Mouse (Mus musculus) testis, postnatal 14 days (tissue): ENCODE results near the gene Tnrc6b.

Experiments
- DNase-seq: peaks from one replicate; pipeline ENCODE4 v3.0.0; 2021; ENCODE audit warnings: low spot score

Tnrc6b gene

DNA sequence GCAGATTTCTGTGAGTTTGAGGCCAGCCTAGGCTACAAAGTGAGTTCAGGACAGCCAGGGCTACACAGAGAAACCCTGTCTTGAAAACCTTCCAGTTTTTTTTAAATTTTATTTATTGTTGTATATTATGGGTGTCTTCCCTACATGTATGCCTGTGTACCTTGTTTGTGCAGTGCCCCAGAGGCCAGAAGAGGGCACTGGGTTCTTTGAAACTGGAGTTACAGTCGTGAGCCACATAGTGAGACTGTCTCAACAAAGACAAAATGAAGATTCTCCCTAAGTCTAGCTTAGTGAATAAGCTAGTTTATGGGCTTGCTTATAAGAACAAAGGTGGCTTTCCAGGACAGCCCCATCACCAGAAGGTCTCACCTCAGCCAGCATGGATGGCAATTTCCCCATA is 25.4 kb downstream of the Tnrc6b start:
- no peak for DNase-seq

DNA sequence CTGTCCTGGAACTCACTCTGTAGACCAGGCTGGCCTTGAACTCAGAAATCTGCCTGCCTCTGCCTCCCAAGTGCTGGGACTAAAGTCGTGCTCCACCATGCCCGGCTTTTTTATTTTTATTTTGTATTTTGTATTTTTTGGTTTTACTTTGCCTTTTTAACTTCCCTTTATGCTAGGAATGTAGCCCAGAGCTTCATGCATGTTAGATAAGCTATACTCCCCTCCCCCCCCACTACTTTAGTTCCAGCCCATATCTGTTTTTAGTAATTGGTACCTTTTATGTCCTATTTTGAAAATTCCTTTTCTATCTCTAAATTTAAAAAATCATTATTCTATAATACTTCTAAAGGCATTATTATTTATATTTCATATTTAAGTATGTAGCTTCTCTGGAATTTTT is 27.1 kb downstream of the Tnrc6b start:
- DNase-seq: no peak

DNA sequence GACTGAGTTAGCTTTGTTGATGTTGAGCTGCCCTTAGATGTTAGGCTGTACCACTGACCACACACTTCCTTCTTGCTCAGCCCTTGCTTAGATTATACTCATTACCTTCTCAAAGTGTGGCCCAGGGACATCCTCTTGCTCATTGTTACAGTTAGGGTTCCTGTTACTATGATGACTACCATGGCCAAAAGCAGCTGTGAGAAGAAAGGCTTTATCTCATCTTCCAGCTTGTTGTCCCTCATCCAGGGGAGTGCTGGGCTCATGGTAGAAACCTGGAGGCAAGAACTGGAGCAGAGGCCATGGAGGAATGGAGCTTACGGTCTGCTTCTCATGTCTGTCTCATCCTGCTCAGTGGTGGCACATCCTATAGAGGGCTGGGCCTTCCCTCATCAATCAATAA is 28.9 kb downstream of the Tnrc6b start:
- DNase-seq: no peak

DNA sequence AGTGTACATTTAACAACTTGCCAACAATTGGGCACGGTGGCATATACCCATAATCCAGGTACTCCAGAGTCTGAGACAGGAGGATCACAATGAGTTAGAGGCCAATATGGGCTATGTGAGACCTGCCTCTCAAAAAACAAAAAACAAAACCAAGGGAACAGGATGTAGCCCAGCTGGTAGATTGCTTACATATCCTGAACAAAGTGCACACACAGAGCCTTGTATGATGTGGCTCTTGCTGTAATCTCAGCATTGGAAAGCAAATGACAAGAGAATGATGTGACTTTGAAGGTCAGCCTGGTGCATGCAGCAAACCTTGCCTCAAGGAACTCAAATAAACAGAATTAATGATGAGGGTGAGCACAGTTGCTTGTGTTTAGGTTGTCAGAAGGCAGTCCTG is 30.7 kb downstream of the Tnrc6b start:
- DNase-seq: no peak

DNA sequence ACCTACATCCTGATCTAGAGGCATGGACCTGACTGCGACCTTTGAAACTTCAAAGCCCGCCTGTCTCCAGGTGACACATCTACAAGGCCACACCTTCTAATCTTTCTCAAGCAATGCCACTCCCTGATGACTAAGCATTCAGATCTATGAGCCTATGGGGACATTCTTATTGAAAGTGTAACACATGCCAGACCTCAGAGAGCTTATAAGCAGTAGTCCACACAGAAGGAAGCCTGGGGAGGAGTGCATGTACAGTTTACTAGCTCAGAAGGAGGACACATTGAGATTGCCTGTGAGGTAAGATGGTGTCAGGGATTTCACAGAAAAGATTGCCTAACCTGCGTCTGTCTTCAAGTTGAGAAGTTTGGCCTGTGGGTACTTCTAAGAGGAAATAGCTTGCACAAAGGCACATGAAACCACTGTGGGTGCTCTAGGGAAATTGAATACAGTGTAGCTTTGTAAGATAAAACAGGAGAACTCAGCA is 31.9 kb downstream of the Tnrc6b start:
- no peak for DNase-seq

DNA sequence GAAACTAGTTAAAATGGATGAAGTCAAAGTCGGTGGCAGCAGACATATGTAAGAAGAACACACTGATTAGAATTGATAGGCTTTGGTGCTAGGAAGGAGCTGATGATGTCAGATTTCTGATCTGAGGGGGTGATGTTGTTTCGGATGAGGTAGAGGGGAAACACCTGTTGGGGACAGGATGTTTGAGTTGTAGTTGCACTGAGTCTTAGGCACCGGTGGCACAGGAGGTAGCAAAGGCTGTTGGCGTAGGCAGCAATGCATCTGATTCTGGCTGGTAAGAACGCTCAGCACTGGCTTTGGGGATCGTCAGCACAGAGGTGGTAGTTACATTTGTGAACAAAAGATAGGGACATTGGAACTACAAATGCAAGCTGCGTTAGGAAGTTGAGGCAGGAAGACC is 32.5 kb downstream of the Tnrc6b start:
- no peak for DNase-seq

DNA sequence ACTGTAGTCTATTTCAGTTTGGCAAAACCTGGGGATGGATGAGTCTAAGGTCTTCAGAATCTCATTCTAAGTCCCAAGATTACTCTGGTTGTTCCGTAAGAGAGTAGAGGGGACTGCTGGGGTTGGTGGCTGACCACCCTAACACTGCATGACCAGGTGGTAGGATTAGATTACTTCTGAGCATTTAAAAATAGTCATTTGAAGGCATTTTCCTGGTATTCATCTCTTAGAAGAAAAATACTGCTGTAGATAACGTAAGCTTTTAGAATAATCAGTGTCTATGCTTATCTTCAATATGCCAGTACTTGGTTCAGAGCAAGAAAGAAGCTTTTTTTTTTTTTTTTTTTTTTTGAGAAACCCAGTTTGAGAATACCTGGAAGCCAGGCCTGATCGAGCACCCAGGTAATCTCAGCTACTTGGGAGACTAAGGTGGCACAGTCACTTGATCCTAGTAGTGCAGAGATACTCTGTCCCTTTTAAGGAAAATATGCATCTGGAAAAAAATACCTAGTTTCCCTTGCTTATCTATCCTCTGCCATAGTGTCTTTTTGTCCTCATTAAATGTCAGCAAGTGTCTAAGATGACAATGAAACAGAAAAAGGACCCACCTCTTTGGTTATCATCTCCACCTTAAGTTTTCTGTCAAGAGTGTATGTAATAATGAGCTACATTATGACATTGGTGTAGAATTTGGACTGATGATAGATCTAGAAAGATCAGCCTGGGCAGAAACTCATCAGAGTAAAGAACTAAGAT is 33.7 kb downstream of the Tnrc6b start:
- no peak for DNase-seq

DNA sequence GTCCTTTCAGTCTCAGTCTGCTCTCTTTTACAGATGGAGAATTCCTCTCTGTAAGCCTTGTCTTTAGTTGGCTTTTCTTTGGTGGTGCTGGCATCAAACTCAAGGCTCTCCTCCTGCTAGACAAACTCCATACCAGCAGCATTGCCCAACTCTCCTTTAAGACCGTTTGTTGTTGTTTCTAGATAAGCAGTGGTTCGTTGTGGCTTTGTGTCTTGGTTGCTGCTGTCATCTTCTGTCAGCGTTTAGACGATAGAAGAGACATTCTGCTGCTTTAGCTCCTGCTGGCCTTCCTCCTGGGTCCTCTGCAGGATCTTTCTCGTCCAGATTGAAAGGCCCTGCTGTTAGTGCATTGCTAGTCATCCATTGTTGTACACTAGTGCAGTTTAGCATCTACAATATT is 37.9 kb downstream of the Tnrc6b start:
- DNase-seq: no peak

DNA sequence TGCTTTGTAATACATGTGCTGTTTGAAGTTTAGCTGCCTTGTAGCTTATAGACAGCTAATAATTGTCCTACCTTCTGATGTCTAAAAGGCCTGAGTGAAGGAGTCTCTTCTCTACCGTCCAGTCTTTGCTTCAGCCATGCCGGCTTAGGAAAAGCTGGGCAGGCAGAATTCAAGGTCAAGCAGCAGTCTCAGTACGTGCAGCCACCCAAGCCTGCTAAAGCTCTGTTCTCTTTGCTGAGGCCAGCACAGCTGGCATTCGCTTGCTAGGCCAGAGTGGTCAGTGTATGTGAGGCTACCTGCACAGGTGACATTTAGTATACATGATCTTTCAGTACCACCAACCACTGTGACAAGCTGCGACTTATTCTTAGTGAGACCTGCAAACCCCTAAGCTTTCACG is 42.2 kb downstream of the Tnrc6b start:
- DNase-seq: no peak

DNA sequence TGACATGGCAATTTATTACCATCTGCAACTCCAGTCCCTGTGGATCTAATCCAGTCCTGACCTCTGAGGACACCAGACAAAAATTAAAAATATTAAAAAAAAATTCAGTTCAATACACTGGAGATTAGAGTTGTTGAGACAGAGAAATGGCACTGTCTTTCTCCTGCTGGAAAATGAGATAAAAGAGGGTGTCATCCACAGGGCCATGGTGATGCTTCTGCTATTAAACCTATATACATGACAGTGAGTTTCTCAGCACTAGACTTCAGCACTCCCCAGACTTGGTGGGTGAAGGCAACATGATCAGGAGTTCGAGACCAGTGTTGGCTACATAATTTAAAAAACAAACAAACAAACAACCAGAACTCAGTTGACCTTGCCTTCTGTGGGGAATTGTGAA is 43.0 kb downstream of the Tnrc6b start:
- DNase-seq: no peak

DNA sequence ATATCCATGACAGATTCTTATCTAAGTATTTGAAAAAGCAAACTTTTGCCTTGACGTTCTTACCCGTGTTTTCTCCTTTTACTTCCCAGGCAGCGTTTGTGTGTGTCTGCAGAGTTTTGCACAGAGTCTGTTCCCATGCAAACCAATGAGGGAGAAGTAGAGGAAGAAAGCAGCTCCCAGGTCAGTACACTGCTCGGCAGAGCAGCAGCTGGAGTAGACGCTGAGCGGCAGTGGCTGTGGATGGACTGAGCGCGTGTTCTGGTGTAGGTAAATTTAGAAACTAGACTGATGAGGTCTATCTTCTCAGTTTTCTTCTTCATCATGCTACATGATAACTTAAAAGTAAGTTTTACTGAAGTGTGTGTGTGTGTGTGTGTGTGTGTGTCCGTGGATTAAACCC is 48.3 kb downstream of the Tnrc6b start:
- no peak for DNase-seq

DNA sequence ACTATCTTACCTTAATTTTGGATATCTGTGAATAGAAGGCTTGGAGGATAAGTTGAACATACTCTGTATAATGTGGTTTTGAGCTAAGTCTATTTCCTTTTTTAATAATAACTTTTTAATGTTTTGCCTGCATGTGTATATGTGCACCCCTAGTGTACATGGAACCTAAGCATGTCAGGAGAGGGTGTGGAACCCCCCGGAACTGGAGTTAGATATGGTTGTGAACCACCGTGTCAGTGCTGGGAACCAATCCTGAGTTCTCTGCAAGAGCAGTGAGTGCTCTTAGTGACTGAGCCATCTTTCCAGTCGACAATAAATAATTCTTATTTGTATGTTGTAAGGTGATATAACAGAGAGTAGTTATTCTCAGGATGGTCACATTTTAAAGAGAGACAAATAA is 49.4 kb downstream of the Tnrc6b start:
- no peak for DNase-seq

DNA sequence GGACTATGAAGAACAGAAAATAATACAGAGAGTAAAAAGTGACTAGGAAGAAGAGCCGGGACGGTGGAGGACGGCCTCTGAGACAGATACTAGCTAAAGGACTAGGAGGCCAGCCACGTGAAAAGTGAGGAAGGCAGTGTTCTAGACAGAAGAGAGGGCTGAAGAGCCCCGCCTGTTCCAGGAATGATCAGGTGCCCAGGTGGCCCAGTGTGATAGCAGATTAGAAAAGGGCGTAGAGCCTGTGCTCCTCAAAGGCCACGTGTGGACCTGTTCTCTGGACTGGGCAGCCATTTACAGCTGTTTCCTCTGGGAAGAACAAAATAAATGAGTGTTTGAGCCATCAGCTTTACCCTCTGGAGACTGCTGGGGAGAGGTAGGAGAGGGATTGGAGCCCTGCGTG is 49.8 kb downstream of the Tnrc6b start:
- no peak for DNase-seq

DNA sequence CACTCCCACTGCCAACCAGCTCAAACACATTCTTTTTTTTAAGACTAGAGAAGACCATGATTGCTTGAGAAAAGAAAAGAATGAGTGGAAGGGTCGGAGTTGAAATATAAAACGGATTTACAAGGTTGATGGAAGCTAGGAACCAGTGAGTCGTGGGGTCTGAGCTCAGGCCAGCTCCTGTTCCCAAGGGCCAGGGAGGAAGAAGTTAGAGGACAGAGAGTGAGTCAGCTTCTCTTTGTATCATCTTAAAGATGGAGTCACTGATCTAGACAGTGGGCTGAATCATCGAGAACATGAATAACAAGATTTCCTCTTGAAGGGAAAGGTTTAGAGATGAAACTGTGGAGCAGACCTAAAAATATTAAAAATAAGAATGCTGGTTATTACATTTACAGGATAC is 51.5 kb downstream of the Tnrc6b start:
- no peak for DNase-seq

DNA sequence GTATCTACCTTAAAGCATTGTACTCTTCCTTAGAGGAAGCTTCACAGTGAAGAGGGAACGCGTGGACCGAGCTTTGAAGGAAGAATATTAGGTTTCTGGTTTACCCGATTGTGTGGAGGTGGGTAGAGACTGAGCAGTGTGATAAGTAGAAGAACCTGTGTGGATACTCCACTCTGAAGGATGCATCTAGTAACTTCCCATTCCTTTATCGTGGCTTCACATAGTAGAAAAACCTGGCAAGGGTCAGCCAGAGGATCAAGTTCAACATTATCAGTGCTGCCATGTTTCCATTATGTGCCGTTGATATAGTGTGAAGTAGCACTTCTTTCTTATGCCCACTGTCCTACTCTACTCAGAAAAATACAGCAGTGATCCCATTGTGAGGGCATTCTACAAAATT is 53.6 kb downstream of the Tnrc6b start:
- DNase-seq: no peak

DNA sequence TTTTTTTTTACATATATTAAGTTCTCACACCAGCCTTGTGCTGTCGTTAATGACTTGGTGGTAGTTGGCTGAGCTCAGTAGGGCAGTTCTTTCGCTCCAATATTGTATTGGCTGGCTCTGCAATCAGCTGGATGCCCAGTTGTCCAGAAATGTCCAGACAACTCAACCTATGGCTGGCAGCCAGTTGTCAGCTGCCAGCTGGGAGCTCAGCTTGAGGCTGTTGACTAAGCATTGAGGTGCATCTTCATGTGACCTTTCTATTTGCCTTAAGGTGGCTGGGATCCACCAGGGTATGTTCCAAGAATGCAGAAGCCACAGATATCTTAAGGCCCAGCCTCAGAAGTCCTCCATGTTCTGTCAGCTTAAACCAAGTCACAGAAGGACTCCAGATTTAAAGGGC is 54.3 kb downstream of the Tnrc6b start:
- no peak for DNase-seq

DNA sequence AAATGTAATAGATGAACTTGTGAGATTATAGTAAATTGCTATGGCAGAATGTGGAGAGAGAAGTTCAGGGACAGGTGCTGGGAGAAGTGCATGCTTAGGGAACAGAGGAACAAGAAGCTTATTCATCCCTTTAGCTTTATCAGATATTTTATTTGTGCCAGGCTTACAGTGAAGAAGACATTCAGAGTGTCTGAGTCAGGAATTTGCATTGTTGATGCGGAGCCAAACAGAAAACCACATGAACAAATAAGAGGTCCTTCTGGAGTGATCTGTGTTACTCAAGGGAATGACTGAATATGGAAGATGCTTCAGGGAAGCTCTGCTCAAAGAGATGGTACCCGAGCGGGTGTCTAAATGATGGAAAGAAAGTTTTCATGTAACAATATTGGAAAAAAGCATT is 57.1 kb downstream of the Tnrc6b start:
- DNase-seq: no peak

DNA sequence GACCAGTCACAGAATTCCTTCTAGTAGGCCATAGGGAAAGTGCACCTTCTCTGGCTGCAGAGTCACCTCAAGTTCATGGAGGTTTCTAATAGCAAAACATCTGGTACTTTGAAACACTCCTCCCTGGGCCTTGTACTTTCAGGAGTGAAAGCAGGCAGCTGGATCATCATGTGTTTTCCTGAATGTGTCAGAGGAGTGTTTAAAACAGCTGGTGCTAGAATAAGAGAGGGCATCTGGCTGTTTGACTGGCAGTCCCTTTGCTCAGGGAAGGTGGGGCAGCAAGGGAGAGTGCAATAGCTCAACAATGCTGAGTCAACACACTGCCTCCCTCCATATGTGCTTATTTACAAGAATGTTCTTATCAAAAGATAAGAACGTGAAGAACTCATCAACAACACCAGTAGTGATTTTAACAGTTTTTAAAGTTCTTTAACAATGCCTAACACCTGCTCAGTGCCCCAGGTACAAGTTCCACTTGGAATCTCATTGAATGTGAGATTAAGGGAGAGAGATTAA is 60.9 kb downstream of the Tnrc6b start:
- DNase-seq: no peak

DNA sequence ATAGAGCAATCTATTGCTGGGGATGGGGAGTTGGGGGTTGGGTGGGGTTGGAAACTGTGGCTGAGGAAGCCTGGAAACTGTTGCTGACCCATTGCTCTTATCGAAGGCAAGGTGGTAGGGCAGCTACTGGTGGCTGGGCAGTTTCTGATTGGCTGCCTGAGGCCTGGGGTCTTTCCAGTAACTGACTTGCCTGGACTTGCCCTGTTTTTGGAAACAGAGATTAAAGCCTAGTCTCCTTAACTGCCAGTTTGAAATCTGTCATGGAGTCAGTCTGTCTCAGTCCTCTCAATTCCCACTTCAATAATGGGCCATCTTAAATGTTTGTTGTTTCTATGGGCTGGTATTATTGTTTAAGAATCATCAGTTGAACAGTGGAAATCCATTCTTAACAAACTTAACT is 63.6 kb downstream of the Tnrc6b start:
- no peak for DNase-seq

DNA sequence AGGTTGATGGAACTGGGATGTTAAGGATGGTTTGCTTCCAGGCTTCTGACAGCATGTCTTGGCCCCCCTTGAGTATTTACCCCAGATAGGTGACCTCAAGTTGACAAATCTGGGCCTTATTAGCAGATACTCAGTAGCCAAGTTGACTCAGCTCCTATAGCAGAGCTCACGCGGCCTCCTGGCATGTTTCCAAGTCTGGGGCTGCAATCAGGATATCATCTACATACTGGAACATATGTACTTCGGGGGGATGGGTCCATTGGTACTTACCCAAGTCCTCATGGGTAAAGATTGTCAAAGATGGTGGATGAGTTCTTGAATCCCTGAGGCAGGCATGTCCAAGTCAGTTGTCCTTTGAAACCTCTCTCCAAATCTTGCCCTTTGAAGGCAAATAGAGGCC is 67.9 kb downstream of the Tnrc6b start:
- DNase-seq: no peak

DNA sequence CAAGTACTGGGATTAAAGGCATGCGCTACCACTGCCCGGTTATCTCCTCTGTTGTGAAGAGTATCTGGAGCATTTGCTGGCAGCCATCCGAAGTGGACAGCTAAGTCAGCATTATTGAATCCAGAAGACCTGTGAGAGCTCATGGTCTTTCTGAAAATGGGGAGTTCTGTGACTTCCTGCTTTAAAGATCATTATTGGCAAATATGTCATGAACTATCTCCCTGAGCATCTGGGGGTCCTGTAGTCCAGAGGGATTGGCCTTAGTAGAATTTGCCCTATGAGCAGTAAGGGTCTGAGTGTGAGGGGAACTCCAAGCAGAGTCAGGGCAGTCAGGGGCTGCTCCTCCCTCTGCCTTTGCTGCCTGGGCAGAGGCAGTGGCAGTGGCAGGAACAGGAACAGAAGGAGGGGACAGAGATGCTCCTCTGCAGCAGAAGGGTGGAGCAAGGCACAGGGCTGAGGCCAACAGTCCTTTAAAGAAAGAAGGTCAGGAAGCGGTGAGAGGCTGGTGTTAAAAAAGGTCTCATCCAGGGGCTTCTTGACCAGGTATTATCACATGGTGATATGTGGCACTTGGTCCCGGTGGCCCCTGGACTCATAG is 69.1 kb downstream of the Tnrc6b start:
- no peak for DNase-seq

DNA sequence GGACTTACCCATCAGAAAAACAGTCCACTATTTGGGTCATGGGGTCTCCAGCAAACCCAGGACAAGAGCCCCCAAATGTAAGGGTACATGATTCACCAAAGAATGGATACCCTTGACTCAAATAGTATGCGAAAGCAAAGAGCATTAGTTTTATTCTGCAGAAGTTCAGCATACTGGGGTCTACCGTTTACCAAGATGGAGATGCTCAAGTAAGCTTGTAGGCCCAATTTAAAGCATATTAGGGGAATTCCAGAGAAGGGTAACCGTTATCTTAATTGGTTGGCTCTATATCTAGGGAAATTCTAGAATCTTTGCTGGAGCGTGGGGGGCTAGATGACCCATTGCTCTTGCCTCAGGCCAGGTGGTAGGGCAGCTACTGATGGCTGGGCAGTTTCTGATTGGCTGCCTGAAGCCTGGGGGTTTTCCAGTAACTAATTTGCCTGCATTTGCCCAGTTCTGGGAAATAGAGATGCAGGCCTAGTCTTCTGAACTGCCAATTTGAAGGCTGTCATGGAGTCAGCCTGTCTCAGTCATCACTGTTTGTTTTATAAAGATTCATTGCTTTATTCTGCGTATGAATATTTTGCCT is 70.2 kb downstream of the Tnrc6b start:
- DNase-seq: no peak

DNA sequence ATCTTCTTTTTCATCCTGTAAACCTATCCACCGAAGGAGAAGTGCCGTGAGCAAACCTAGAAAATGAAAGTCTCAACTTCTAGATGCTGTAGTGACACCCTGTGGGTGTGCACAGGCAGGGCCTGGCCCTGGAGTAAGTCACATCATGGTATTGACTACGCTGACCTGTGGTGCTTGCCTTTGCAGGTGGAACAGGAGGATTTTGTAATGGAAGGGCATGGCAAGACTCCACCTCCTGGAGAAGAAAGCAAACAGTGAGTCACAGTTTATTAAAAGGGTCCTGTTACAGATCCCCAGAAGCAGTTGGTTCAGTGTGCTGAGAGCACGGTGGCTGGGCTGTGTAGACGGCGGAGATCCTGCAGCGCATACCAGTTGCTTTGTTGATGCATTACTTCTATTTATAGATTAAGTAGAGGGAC is 73.4 kb downstream of the Tnrc6b start:
- DNase-seq: no peak
